Mouse (Mus musculus) natural killer cell, adult 2 months (primary cell): ENCODE measurements around the gene Prdm16.

ENCODE experiments used
- DNase-seq, 2 experiments: peaks; one replicate each; pipeline ENCODE4 v3.0.0; 2022; ENCODE audit warnings: low spot score in 2 of 2

Prdm16 gene

DNA sequence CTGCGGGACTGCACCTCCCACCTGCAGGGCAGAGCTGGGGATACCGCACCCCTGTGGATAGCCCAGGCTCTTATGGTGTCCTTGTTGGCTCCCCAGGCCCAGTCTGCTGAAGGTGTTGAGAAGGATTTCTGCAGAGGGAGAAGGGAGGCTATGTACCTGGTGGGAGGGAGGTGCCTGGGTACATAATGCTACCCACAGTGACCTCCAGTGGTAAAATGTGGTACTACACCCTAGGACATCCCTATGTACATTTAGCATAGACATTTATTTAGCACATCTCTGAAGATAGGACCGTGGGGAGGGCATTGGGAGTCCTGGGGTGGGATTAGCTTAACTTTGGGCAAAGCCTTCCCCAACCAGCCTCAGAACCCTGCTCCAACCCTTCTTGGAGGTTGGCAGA is 363.7 kb downstream of the Prdm16 start:
- peak; percentile 9 to 10 for DNase-seq

- DNase-seq: no peak
These were observed 367.2 kb downstream of the Prdm16 start for GRCm38 (mm10) chr4:154269520-154269919.

DNA sequence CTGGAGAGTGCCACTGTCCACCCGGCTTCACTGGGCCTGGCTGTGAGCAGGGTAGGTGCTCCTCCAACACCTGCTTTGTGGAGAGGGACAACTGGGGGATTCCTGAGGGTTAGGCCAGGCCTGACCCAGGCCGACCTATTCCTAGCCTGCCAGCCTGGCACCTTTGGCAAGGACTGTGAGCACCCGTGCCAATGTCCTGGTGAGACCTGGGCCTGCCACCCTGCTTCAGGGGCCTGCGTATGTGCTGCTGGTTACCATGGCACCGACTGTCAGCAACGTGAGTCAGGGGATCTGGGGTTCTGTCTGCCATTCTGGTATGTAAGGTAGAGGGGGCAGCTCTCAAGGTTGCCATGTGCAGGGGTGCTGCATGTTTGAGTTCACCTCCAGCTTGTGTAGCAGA is 369.2 kb downstream of the Prdm16 start:
- DNase-seq: no peak
